Mouse (Mus musculus) kidney, adult 2 months (tissue): ENCODE results near the gene Apbb1ip.

Source experiments
- CTCF ChIP-seq: fragments of 200-500 bp; conservative IDR thresholded peaks from 2 replicates; pipeline ENCODE4 v1.5.1; 2011; ENCODE audit warnings: low read depth, mild to moderate bottlenecking, control low read depth, low read length, moderate library complexity, mixed read lengths; ENCODE audit not compliant: insufficient read depth, insufficient read length
- POLR2A ChIP-seq: fragments of 200-500 bp; IDR thresholded peaks from one replicate; pipeline ENCODE4 v1.6.1; 2011; ENCODE audit warnings: low read depth, low read length, control low read depth

- TF ChIP-seq CTCF (no peak), POLR2A (no peak)
Observed at GRCm38 (mm10) chr2:22806576-22806975, 32.7 kb downstream of the Apbb1ip start.
